Mouse (Mus musculus): ENCODE data around the gene Nosip. TPM values are rescaled to one million over a fixed set of nuclear protein-coding genes. Genes with fewer than 3 reads are reported as not detected.
"Not testable (repeated sequence)": the region's sequence is repeated elsewhere in the genome, so short reads cannot be mapped to it uniquely, and the experiment has no call there.

The Nosip gene
- polyA plus RNA-seq, 1 experiment from 2014 or later: 49.5 TPM

DNA sequence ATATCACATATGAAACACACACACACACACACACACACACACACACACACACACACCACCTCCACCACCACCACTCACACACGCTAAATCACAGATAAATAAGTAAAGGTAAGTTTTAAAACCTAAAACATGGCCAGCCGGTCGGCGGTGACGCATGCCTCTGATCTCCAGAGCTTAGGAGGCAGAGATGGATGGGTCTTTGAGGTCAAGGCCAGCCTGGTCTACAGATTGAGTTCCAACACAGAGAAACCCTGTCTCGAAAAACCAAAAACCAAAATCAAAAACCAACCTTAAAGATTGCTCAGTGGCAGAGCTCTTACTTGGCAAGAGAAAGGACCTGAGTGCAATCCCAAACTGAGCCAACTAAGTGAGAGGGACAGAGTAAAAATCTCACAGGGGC lies 37.8 kb downstream of the Nosip start:
- Histone ChIP-seq H3K27me3 (replicated peaks) (no peaks in the 10 kb centered on the region), H3K9me3 (no peaks in the 10 kb centered on the region), H3K9ac (no peak overlapping the region), H3K36me3 (no peaks in the 10 kb centered on the region), H3K4me2 (replicated peaks) (no peak overlapping the region), H3K27ac (no peak overlapping the region), H3K4me1 (replicated peaks) (peaks cover 27% of the 10 kb centered on the region), H3K4me3 (replicated peaks) (no peak overlapping the region)
- no peak for ATAC-seq
- WGBS: 89% methylated on average over 6 of the region's 6 CpGs

- H3K9ac ChIP-seq: no peak overlapping the region
- H3K27me3 ChIP-seq (replicated peaks): no peaks in the 10 kb centered on the region
- 66% methylated on average over 11 of the region's 11 CpGs for WGBS
- peak overlapping the region; percentile 75 for H3K4me2 ChIP-seq (replicated peaks)
- ATAC-seq: no peak
- H3K27ac ChIP-seq: no peak overlapping the region; the same call in 1 of the 2 replicates
- H3K4me3 ChIP-seq (replicated peaks): peak overlapping the region; percentile 44
- H3K36me3 ChIP-seq: no peaks in the 10 kb centered on the region
- peaks cover 33% of the 10 kb centered on the region for H3K4me1 ChIP-seq (replicated peaks)
- no peaks in the 10 kb centered on the region for H3K9me3 ChIP-seq
Observed at GRCm38 (mm10) chr7:45102441-45102840, 40.2 kb downstream of the Nosip start.

DNA sequence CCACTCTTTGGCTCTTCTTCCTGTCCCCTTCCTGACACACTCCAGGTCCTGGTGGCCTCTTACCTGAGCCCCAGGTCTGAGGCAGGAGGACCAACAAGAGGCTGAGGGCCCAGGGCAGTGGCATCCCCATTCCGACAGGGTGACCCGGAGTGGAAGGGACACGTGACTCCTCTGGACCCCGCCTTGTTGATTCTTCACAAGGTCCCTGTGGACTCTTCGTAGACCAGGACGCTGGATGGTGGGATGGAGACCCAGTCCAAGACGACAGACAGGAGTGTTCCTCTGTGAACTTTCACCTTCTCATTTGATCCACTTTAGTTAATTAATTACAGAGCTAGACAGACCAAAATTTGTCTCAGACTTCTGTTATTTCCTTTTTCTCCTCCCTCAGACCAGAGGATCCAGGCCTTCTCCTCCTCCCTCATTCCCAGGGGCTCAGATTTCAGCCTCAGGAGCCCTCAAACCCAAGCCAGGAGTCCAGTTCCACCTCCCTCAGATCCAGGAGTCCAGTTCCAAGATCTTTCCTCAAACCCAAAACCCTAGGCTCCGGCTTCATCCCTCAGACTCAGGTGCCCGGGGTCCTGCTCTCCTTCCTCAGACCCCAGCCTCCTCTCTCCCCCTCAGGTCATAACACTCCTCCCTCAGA lies 40.8 kb downstream of the Nosip start:
- Histone ChIP-seq H3K4me3 (replicated peaks) (peak overlapping the region; percentile 44), H3K9ac (peak overlapping the region; percentile 57), H3K4me2 (replicated peaks) (peak overlapping the region; percentile 75), H3K36me3 (no peaks in the 10 kb centered on the region), H3K27ac (peak overlapping the region; percentile 93), H3K4me1 (replicated peaks) (peaks cover 33% of the 10 kb centered on the region), H3K27me3 (replicated peaks) (no peaks in the 10 kb centered on the region), H3K9me3 (no peaks in the 10 kb centered on the region)
- WGBS: 46% methylated on average over 9 of the region's 9 CpGs
- ATAC-seq: peak; percentile 29

GRCm38 (mm10) chr7:45103652-45104180 lies 41.5 kb downstream of the Nosip start, which contains the start of gene Fcgrt:
Gene Fcgrt (minus strand): TSS chr7:45103851.
- H3K4me2 ChIP-seq (replicated peaks): peak within 1 kb of the TSS; percentile 75
- no peaks in the 10 kb centered on the region for H3K27me3 ChIP-seq (replicated peaks)
- H3K36me3 ChIP-seq: no peaks in the 10 kb centered on the region
- ATAC-seq: peak; percentile 93
- H3K9ac ChIP-seq: peak within 1 kb of the TSS; percentile 57
- 14% methylated on average over 7 of the region's 7 CpGs for WGBS
- H3K4me1 ChIP-seq (replicated peaks): peaks cover 33% of the 10 kb centered on the region
- no peaks in the 10 kb centered on the region for H3K9me3 ChIP-seq
- peak within 1 kb of the TSS; percentile 44 for H3K4me3 ChIP-seq (replicated peaks)
- peak within 1 kb of the TSS; percentile 93 for H3K27ac ChIP-seq

GRCm38 (mm10) chr7:45104941-45105340 lies 42.7 kb downstream of the Nosip start:
- Histone ChIP-seq H3K9me3 (no peaks in the 10 kb centered on the region), H3K36me3 (no peaks in the 10 kb centered on the region), H3K27ac (no peak overlapping the region), H3K4me1 (replicated peaks) (peaks cover 33% of the 10 kb centered on the region), H3K4me3 (replicated peaks) (no peak overlapping the region), H3K4me2 (replicated peaks) (no peak overlapping the region), H3K27me3 (replicated peaks) (no peaks in the 10 kb centered on the region), H3K9ac (no peak overlapping the region)
- 83% methylated on average over 5 of the region's 5 CpGs for WGBS
- no peak for ATAC-seq

GRCm38 (mm10) chr7:45105491-45105890 lies 43.3 kb downstream of the Nosip start:
- 0 out of 2 replicates have a peak overlapping the region, but pooled peaks have one; percentile 22 for H3K27ac ChIP-seq
- no peak overlapping the region for H3K4me2 ChIP-seq (replicated peaks)
- H3K9me3 ChIP-seq: no peaks in the 10 kb centered on the region
- no peaks in the 10 kb centered on the region for H3K27me3 ChIP-seq (replicated peaks)
- H3K9ac ChIP-seq: no peak overlapping the region
- H3K4me3 ChIP-seq (replicated peaks): no peak overlapping the region
- 62% methylated on average over 8 of the region's 8 CpGs for WGBS
- no peaks in the 10 kb centered on the region for H3K36me3 ChIP-seq
- ATAC-seq: peak; percentile 58
- peaks cover 33% of the 10 kb centered on the region for H3K4me1 ChIP-seq (replicated peaks)

GRCm38 (mm10) chr7:45106441-45106840 lies 44.2 kb downstream of the Nosip start:
- no peaks in the 10 kb centered on the region for H3K36me3 ChIP-seq
- no peak overlapping the region for H3K4me2 ChIP-seq (replicated peaks)
- H3K4me1 ChIP-seq (replicated peaks): peaks cover 33% of the 10 kb centered on the region
- no peaks in the 10 kb centered on the region for H3K27me3 ChIP-seq (replicated peaks)
- no peak overlapping the region for H3K9ac ChIP-seq
- no peak for ATAC-seq
- no peaks in the 10 kb centered on the region for H3K9me3 ChIP-seq
- no peak overlapping the region for H3K4me3 ChIP-seq (replicated peaks)
- WGBS: 56% methylated on average over 6 of the region's 6 CpGs
- no peak overlapping the region for H3K27ac ChIP-seq

DNA sequence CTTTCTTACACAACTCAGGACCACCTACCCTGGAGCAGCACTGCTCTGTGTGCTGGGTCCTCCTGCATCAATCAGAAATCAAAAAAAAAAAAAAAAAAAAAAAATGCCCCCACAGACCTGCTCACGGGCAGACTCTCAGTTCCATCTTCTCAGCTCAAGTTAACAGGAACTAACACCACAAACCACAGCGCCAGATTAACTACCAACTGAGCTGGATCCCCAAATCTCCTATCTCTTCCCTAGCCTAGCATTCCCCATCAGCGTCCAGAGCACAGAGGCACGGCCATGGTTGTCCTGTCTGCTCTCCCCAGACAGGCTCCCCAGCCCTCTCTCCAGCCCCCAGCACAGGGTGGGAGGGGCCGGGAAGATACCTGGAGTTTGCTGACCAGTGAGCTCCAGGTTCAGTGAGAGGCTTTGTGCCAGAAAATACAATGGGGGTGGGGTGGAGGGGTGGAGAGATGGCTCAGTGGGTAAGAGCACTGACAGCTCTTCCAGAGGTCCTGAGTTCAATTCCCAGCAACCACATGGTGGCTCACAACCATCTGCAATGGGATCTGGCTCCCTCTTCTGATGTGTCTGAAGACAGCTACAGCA lies 44.9 kb downstream of the Nosip start:
- Histone ChIP-seq H3K4me1 (replicated peaks) (peaks cover 33% of the 10 kb centered on the region), H3K27ac (no peak overlapping the region), H3K9ac (no peak overlapping the region), H3K9me3 (no peaks in the 10 kb centered on the region), H3K27me3 (replicated peaks) (no peaks in the 10 kb centered on the region), H3K4me3 (replicated peaks) (no peak overlapping the region), H3K4me2 (replicated peaks) (no peak overlapping the region), H3K36me3 (no peaks in the 10 kb centered on the region)
- no peak for ATAC-seq
- WGBS: 67% methylated on average over 5 of the region's 5 CpGs

DNA sequence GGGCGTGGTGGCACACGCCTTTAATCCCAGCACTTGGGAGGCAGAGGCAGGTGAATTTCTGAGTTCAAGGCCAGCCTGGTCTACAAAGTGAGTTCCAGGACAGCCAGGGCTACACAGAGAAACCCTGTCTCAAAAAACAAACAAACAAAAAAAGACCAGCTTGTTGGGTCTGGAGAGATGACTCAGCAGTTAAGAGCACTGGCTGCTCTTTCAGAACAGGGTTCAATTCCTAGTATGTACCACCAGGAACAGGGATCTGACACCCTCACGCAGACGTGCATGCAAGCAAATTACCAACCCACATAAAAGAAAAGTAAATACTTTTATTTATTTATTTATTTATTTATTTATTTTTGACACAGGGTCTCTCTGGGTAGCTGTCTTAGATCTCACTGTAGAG lies 47.9 kb downstream of the Nosip start:
- H3K27me3 ChIP-seq (replicated peaks); H3K9ac ChIP-seq; H3K27ac ChIP-seq; H3K36me3 ChIP-seq; ATAC-seq; H3K9me3 ChIP-seq; H3K4me2 ChIP-seq (replicated peaks); H3K4me3 ChIP-seq (replicated peaks): not testable (repeated sequence)
- 90% methylated on average over 4 of the region's 4 CpGs for WGBS
- peaks cover 12% of the 10 kb centered on the region; the same call in 1 of the 2 replicates for H3K4me1 ChIP-seq (replicated peaks)

GRCm38 (mm10) chr7:45111940-45112339 lies 49.7 kb downstream of the Nosip start:
- Histone ChIP-seq H3K9me3 (no peaks in the 10 kb centered on the region), H3K4me1 (replicated peaks) (0 out of 2 replicates have a peak, but pooled peaks cover 3% of the 10 kb centered on the region), H3K9ac (no peak overlapping the region), H3K4me3 (replicated peaks) (no peak overlapping the region), H3K4me2 (replicated peaks) (no peak overlapping the region), H3K27me3 (replicated peaks) (no peaks in the 10 kb centered on the region), H3K27ac (no peak overlapping the region), H3K36me3 (no peaks in the 10 kb centered on the region)
- 43% methylated on average over 2 of the region's 2 CpGs for WGBS
- ATAC-seq: no peak

DNA sequence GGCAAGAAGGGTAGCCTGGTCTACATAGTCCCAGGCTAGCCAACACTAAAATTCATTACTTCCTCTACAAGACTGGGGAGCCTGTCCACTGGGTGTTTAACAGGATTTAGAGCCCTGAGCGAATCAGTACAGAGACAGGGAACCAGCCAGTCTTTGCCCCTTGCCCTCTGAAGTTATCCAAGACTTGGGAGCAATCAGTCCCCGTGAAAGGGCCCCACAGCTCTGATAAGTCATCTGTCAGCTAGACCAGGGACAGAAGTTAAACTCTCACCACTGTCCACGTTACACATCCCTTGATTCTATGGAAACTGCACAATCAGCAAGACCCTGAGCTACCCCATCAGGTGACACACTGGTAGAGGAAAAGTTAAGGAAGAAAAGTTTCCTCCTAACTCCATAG lies 50.3 kb downstream of the Nosip start:
- Histone ChIP-seq H3K9me3 (no peaks in the 10 kb centered on the region), H3K27me3 (replicated peaks) (no peaks in the 10 kb centered on the region), H3K4me1 (replicated peaks) (0 out of 2 replicates have a peak, but pooled peaks cover 4% of the 10 kb centered on the region), H3K27ac (no peak overlapping the region), H3K4me3 (replicated peaks) (no peak overlapping the region), H3K36me3 (no peaks in the 10 kb centered on the region), H3K9ac (no peak overlapping the region), H3K4me2 (replicated peaks) (no peak overlapping the region)
- ATAC-seq: peak; percentile 86
- WGBS: 27% methylated on average over 3 of the region's 3 CpGs

- H3K9me3 ChIP-seq: no peaks in the 10 kb centered on the region
- H3K4me1 ChIP-seq (replicated peaks): 0 out of 2 replicates have a peak, but pooled peaks cover 6% of the 10 kb centered on the region
- ATAC-seq: peak; percentile 48; the same call in 1 of the 2 replicates
- 65% methylated on average over 2 of the region's 2 CpGs for WGBS
- H3K27ac ChIP-seq: peak overlapping the region; percentile 58; the same call in 1 of the 2 replicates
- no peaks in the 10 kb centered on the region for H3K27me3 ChIP-seq (replicated peaks)
- H3K4me2 ChIP-seq (replicated peaks): no peak overlapping the region
- H3K4me3 ChIP-seq (replicated peaks): no peak overlapping the region
- H3K36me3 ChIP-seq: no peaks in the 10 kb centered on the region
- H3K9ac ChIP-seq: no peak overlapping the region
Observed at GRCm38 (mm10) chr7:45113476-45113875, 51.2 kb downstream of the Nosip start.

All from intestine, embryonic 15.5 days (tissue).